Mouse (Mus musculus): ENCODE results near the gene Frmpd3. TPM values are rescaled to one million over a fixed set of nuclear protein-coding genes. Genes with fewer than 3 reads are reported as not detected.

Frmpd3 gene
- polyA plus RNA-seq, 1 experiment from 2014 or later = not detected

DNA sequence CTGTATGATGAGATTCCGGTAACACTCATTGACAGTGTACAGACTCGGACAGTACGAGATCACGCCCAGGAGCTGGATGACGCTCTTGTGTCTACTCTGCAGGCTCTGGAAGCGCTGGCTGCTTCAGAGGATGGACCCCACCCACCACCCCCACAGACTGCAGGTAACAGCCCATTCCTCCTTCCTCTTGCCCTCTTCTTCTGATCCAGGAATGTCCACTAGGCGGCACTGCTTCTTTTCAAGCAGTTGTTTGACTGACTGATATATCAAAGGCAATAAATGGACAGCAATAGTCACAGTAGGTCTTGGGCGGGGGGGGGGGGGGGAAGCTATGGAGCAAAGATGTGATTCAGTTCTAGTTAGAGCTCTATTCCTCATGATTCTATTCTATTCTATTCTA lies 86.2 kb downstream of the Frmpd3 start:
- no peak overlapping the region for H3K4me3 ChIP-seq (ENCODE audit: inconsistent target)
- 82% methylated on average over 4 of the region's 8 CpGs for WGBS (ENCODE audit: missing documents)
- H3K79me2 ChIP-seq (ENCODE audit: inconsistent target) = no peaks in the 10 kb centered on the region
- H3K36me3 ChIP-seq (ENCODE audit: inconsistent target) = no peaks in the 10 kb centered on the region
- H3K27ac ChIP-seq = no peak overlapping the region

DNA sequence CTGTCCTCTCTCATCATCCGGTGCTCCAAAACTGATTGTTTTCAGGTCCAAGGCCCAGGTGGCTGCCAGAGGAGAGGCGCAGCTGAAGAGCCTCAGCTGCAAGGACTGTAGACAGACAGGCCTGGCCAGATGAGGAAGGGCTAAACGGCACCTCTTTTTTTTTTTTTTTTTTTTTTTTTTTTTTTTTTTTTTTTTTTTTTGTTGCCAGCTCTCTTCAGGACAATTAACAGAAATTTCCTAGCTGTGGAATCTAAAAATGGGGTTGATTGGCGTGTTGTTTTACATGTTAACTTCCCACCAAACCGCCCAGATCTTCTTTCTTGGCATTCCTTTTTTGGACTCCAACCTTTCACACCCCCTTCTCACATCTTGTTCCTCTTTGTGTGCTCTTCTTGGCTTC lies 87.9 kb downstream of the Frmpd3 start:
- no peaks in the 10 kb centered on the region for H3K36me3 ChIP-seq (ENCODE audit: inconsistent target)
- H3K79me2 ChIP-seq (ENCODE audit: inconsistent target) = no peaks in the 10 kb centered on the region
- no peak overlapping the region for H3K27ac ChIP-seq
- no peak overlapping the region for H3K4me3 ChIP-seq (ENCODE audit: inconsistent target)
- 65% methylated on average over 4 of the region's 5 CpGs for WGBS (ENCODE audit: missing documents)

GRCm38 (mm10) chrX:140430506-140430905 lies 88.4 kb downstream of the Frmpd3 start:
- H3K79me2 ChIP-seq (ENCODE audit: inconsistent target) = no peaks in the 10 kb centered on the region
- H3K36me3 ChIP-seq (ENCODE audit: inconsistent target) = no peaks in the 10 kb centered on the region
- no peak overlapping the region for H3K27ac ChIP-seq
- 84% methylated on average over 12 of the region's 12 CpGs for WGBS (ENCODE audit: missing documents)
- H3K4me3 ChIP-seq (ENCODE audit: inconsistent target) = no peak overlapping the region

GRCm38 (mm10) chrX:140431981-140432380 lies 89.9 kb downstream of the Frmpd3 start:
- Histone ChIP-seq H3K27ac (no peak overlapping the region), H3K4me3 (ENCODE audit: inconsistent target) (no peak overlapping the region), H3K79me2 (ENCODE audit: inconsistent target) (no peaks in the 10 kb centered on the region), H3K36me3 (ENCODE audit: inconsistent target) (no peaks in the 10 kb centered on the region)
- WGBS (ENCODE audit: missing documents) = 92% methylated on average over 13 of the region's 15 CpGs

DNA sequence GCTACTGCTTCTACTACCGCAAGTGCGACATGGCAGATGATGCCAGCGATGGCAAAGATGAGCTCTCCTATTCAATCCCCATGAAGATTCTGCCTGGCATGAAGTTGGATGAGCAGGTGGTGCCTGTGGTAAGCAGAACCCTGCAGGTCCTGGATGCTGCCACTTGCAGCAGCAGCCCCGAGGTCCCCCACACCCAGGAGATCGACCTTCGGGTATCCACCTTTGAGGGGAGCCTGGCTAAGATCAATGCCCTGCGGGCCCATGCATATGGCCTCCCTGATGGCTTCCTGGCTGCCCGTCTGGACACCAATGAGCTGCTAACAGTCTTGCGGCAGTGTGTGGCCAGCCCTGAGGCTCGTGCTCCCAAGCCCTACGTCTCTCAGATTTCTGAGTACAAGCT lies 90.7 kb downstream of the Frmpd3 start:
- no peak overlapping the region for H3K27ac ChIP-seq
- H3K4me3 ChIP-seq (ENCODE audit: inconsistent target) = no peak overlapping the region
- 90% methylated on average over 11 of the region's 11 CpGs for WGBS (ENCODE audit: missing documents)
- H3K36me3 ChIP-seq (ENCODE audit: inconsistent target) = no peaks in the 10 kb centered on the region
- H3K79me2 ChIP-seq (ENCODE audit: inconsistent target) = no peaks in the 10 kb centered on the region

DNA sequence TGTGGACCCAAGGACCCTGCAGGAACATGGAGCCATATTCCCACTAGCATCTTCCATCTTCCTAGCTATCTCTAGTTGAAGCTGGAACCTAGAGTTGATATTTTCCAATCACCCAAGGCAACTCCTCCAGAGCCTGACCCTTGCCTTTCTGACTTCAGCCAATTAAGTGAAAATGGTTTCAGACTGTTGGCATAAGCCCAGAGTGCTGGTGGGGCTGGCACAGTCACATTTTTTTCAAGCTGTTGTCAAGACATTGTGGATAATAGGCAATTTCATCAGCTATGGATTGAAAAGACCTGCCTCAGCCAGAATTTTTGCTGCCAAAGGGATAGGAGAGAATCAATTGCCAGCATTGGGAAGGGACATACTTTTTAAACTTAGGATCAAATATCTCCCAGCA lies 95.8 kb downstream of the Frmpd3 start:
- Histone ChIP-seq H3K27ac (no peak overlapping the region), H3K4me3 (ENCODE audit: inconsistent target) (no peak overlapping the region), H3K36me3 (ENCODE audit: inconsistent target) (no peaks in the 10 kb centered on the region), H3K79me2 (ENCODE audit: inconsistent target) (no peaks in the 10 kb centered on the region)

DNA sequence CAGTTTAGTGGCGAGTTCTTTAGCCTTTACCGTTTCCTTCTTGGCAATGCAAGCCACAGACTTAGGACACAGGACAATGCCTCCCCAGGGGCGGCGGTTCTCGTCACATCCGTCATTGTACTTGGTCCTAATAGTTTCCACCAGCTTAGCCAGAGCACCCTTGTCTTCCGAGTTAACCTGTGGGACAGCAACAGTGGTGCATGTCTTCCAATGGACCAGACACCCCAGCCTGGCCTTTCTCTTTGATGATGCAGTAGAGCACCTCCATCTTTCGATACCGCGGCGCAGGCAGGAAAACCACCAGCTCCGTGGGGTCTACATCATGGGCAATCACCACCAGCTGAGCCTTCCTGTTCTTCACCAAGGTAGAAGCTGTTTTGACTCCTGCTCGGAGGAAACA lies 103.5 kb downstream of the Frmpd3 start:
- no peaks in the 10 kb centered on the region for H3K36me3 ChIP-seq (ENCODE audit: inconsistent target)
- H3K79me2 ChIP-seq (ENCODE audit: inconsistent target) = no peaks in the 10 kb centered on the region
- H3K4me3 ChIP-seq (ENCODE audit: inconsistent target) = no peak overlapping the region
- WGBS (ENCODE audit: missing documents) = 77% methylated on average over 12 of the region's 13 CpGs
- H3K27ac ChIP-seq = no peak overlapping the region

GRCm38 (mm10) chrX:140450071-140450470 lies 108.0 kb downstream of the Frmpd3 start:
- no peak overlapping the region for H3K4me3 ChIP-seq (ENCODE audit: inconsistent target)
- H3K27ac ChIP-seq = no peak overlapping the region
- no peaks in the 10 kb centered on the region for H3K36me3 ChIP-seq (ENCODE audit: inconsistent target)
- no peaks in the 10 kb centered on the region for H3K79me2 ChIP-seq (ENCODE audit: inconsistent target)
- WGBS (ENCODE audit: missing documents) = 88% methylated on average over 3 of the region's 3 CpGs

- WGBS (ENCODE audit: missing documents) = 14% methylated on average over 26 of the region's 26 CpGs
- Histone ChIP-seq H3K4me3 (ENCODE audit: inconsistent target) (peak within 1 kb of the TSS; percentile 49), H3K36me3 (ENCODE audit: inconsistent target) (no peaks in the 10 kb centered on the region), H3K27ac (no peak within 1 kb of the TSS), H3K79me2 (ENCODE audit: inconsistent target) (no peaks in the 10 kb centered on the region)
Measured at GRCm38 (mm10) chrX:140456279-140456731, 114.2 kb downstream of the Frmpd3 start, which contains the start of gene Prps1. Gene Prps1 (plus strand): TSS chrX:140456613.

- WGBS (ENCODE audit: missing documents) = 15% methylated on average over 37 of the region's 39 CpGs
- Histone ChIP-seq H3K27ac (no peak overlapping the region), H3K4me3 (ENCODE audit: inconsistent target) (peak overlapping the region; percentile 49), H3K36me3 (ENCODE audit: inconsistent target) (no peaks in the 10 kb centered on the region), H3K79me2 (ENCODE audit: inconsistent target) (no peaks in the 10 kb centered on the region)
Measured at GRCm38 (mm10) chrX:140456751-140457491, 114.9 kb downstream of the Frmpd3 start.

DNA sequence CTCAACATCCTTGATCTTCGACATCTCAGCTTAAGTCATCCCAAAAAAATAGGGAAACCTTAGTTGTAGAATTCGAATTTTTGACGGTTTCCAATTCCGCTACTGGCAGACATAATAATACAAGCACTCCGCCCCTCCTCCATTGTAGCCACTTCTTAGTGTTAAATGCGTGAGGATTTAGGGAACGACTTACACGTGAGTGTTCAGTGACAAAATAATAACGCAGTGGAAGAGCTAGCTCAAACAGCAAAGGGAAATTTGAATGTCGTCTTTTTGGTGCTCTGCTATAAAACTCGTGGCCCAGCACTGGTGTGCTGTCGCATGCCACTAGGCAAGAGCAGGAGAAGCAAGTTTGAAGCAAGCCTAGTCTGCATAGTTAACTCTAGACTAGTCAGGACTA lies 115.4 kb downstream of the Frmpd3 start:
- H3K79me2 ChIP-seq (ENCODE audit: inconsistent target) = no peaks in the 10 kb centered on the region
- H3K4me3 ChIP-seq (ENCODE audit: inconsistent target) = peak overlapping the region; percentile 49
- no peaks in the 10 kb centered on the region for H3K36me3 ChIP-seq (ENCODE audit: inconsistent target)
- no peak overlapping the region for H3K27ac ChIP-seq
- WGBS (ENCODE audit: missing documents) = 35% methylated on average over 9 of the region's 12 CpGs

DNA sequence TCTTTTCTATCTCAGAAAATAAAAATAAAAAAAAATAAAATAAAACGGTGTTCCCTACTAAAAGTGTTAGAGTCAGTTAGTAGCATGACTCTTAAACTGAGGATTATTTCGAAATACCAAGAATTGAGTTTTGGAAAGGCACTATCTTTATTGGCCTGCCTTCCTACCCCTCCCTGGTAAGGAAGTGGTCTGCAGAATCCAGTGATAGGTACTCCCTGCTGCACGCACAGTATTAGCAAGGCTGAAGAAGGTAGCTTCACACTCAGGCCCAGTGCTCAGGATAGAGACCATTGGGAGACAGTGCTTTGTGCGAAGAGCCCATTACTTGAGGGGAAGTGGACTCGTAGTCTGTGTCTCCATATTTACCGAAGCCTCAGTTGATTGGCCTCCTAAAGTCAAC lies 136.2 kb downstream of the Frmpd3 start:
- H3K4me3 ChIP-seq (ENCODE audit: inconsistent target) = no peak overlapping the region
- H3K36me3 ChIP-seq (ENCODE audit: inconsistent target) = no peaks in the 10 kb centered on the region
- WGBS (ENCODE audit: missing documents) = 80% methylated on average over 6 of the region's 6 CpGs
- H3K79me2 ChIP-seq (ENCODE audit: inconsistent target) = no peaks in the 10 kb centered on the region
- H3K27ac ChIP-seq = no peak overlapping the region

- H3K36me3 ChIP-seq (ENCODE audit: inconsistent target) = no peaks in the 10 kb centered on the region
- H3K79me2 ChIP-seq (ENCODE audit: inconsistent target) = no peaks in the 10 kb centered on the region
- H3K27ac ChIP-seq = no peak overlapping the region
- H3K4me3 ChIP-seq (ENCODE audit: inconsistent target) = no peak overlapping the region
- WGBS (ENCODE audit: missing documents) = 58% methylated on average over 5 of the region's 5 CpGs
Measured at GRCm38 (mm10) chrX:140479171-140479570, 137.1 kb downstream of the Frmpd3 start.
